Mouse (Mus musculus) embryonic facial prominence, embryonic 11.5 days (tissue): ENCODE measurements around the gene Ndufa6. TPM values are rescaled to one million over a fixed set of nuclear protein-coding genes. Genes with fewer than 3 reads are reported as not detected.

Experiments used
- ATAC-seq: fragments of 200-750 bp; cut with Nextera tagmentation; replicated peaks from 2 replicates; pipeline ENCODE4 v1.8.0; 2017; ENCODE audit warnings: low read depth; ENCODE audit not compliant: insufficient number of reproducible peaks, low FRiP score, low TSS enrichment
- DNase-seq: peaks from one replicate; pipeline ENCODE4 v3.0.0-alpha.2; 2015; ENCODE audit warnings: low spot score
- H3K27ac ChIP-seq: fragments of 300-500 bp; sonication (generic); replicated peaks from 2 replicates; pipeline ENCODE4 v1.5.1; 2014; ENCODE audit warnings: mild to moderate bottlenecking, low read depth, low read length, control low read depth
- H3K27me3 ChIP-seq: fragments of 300-500 bp; sonication (generic); 2 replicates; pipeline ENCODE4 v1.6.1; 2014; ENCODE audit warnings: mild to moderate bottlenecking, low read length, moderate library complexity, mixed read lengths; ENCODE audit not compliant: control insufficient read depth, insufficient read depth
- H3K36me3 ChIP-seq: fragments of 300-500 bp; sonication (generic); replicated peaks from 2 replicates; pipeline ENCODE4 v1.6.1; 2014; ENCODE audit warnings: low read depth, mild to moderate bottlenecking, low read length, moderate library complexity, mixed read lengths; ENCODE audit not compliant: control insufficient read depth, insufficient read depth
- H3K4me1 ChIP-seq: fragments of 300-500 bp; sonication (generic); 2 replicates; pipeline ENCODE4 v1.6.1; 2014; ENCODE audit warnings: low read length, mixed read lengths; ENCODE audit not compliant: control insufficient read depth, insufficient read depth
- H3K4me2 ChIP-seq: fragments of 300-500 bp; sonication (generic); 2 replicates; pipeline ENCODE4 v1.6.1; 2014; ENCODE audit warnings: low read depth, mild to moderate bottlenecking, control low read depth, low read length, moderate library complexity
- H3K4me3 ChIP-seq: fragments of 300-500 bp; sonication (generic); 2 replicates; pipeline ENCODE4 v1.5.1; 2014; ENCODE audit warnings: low read depth, low read length, control low read depth
- H3K9ac ChIP-seq: fragments of 300-500 bp; sonication (generic); replicated peaks from 2 replicates; pipeline ENCODE4 v1.6.1; 2014; ENCODE audit warnings: mild to moderate bottlenecking, control low read depth, low read length
- H3K9me3 ChIP-seq: fragments of 300-500 bp; sonication (generic); replicated peaks from 2 replicates; pipeline ENCODE4 v1.6.1; 2016; ENCODE audit warnings: mild to moderate bottlenecking, low read length, inconsistent platforms, mixed read lengths; ENCODE audit not compliant: control insufficient read depth
- WGBS: fragments of 180-500 bp; shearing (Covaris S2); extraction: QIAGEN DNeasy Blood & Tissue Kit; methylation state at CpG from one replicate; pipeline ENCODE4 v1.1.7; 2014; 5-methylcytosine and 5-hydroxymethylcytosine counted together
- microRNA-seq: library from miRNA; unstranded; fragments of <30 nt; microRNA quantifications from one replicate; pipeline ENCODE4, GENCODE M21; 2016; ENCODE audit warnings: borderline number of aligned reads
- polyA plus RNA-seq: library from polyadenylated mRNA; unstranded; fragments of >200 nt; fragmentation: Nextera tagmentation; extraction: Ambion mirVana; gene quantifications from 2 replicates; pipeline ENCODE4 v1.2.1, GENCODE M21; 2014

The Ndufa6 gene
- polyA plus RNA-seq, 1 experiment from 2014 or later: 271 TPM

DNA sequence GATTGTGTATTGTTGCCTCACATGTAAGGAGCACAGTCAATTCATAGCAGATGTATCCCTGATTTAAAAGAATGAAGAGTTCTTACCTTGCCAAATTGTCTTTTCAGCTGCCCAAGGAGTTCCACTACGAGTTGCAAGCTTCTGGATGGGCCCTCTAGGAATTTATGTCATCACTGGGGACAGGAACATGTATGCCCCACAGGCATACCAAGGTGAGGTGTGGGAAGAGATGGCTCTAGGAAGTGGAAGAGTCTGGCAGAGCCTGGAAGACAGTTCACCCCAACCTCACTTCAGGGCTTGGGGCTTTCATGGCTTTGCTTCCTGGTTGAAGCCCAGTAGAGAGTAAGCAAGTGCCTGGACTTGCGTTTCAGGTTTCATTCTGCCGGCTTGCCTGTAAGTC, 45.7 kb downstream of the Ndufa6 start:
- 62% methylated on average over 3 of the region's 3 CpGs for whole genome bisulfite sequencing
- Histone ChIP-seq H3K27ac (no peak overlapping the region), H3K27me3 (no peaks in the 10 kb centered on the region), H3K4me2 (no peak overlapping the region), H3K36me3 (no peaks in the 10 kb centered on the region), H3K4me3 (no peak overlapping the region), H3K9ac (no peak overlapping the region), H3K9me3 (no peaks in the 10 kb centered on the region), H3K4me1 (no peaks in the 10 kb centered on the region)
- no peak for ATAC-seq
- no peak for DNase-seq

DNA sequence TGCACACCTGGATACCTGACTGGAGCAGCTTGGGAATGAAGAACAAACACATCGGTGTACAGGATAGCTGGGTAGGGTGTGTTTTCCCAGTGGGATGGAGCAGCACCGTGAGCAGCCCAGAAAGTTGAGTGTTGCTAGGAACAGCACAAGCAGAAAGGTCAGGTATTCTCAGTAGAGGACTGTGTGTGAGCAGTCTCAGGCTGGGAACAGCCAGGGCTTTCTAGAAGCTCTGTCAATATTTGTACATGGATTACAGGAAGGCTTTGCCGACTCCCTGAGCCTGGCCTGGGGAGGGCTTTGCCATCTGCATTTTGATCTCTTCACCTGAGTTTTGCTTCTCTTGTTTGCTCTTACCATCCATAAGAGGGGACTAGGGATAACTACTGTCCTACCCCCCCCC, 47.0 kb downstream of the Ndufa6 start:
- H3K9me3 ChIP-seq: no peaks in the 10 kb centered on the region
- H3K27ac ChIP-seq: no peak overlapping the region
- no peaks in the 10 kb centered on the region for H3K27me3 ChIP-seq
- no peak overlapping the region for H3K4me2 ChIP-seq
- no peak overlapping the region for H3K4me3 ChIP-seq
- DNase-seq (no peak), ATAC-seq (no peak)
- WGBS: 73% methylated on average over 3 of the region's 3 CpGs
- no peaks in the 10 kb centered on the region for H3K4me1 ChIP-seq
- no peak overlapping the region for H3K9ac ChIP-seq
- H3K36me3 ChIP-seq: no peaks in the 10 kb centered on the region

Small RNA genes within 50 kb of the gene (microRNA-seq; reads per million reads assigned to microRNA genes)
- not detected for gene Mir7684

Other genes with a start within 250 kb of the Ndufa6 start
- gene Ccdc134, start 226.4 kb downstream of the Ndufa6 start, polyA plus RNA-seq: 19.9 and 21.0 TPM in 2 replicates
- 105 and 109 TPM in 2 replicates for gene Srebf2, start 207.1 kb downstream of the Ndufa6 start, polyA plus RNA-seq
- 0.18 and 0.26 TPM in 2 replicates for gene Shisa8, start 141.5 kb downstream of the Ndufa6 start, polyA plus RNA-seq
- 0.42 TPM in 1 of 2 replicates, not detected in the other for gene Tnfrsf13c, start 130.0 kb downstream of the Ndufa6 start, polyA plus RNA-seq
- gene Cenpm, start 109.6 kb downstream of the Ndufa6 start, polyA plus RNA-seq: 86.4 and 92.5 TPM in 2 replicates
- gene 1500009C09Rik, start 101.9 kb downstream of the Ndufa6 start, polyA plus RNA-seq: 0.35 and 0.45 TPM in 2 replicates
- gene Sept3, start 79.4 kb downstream of the Ndufa6 start, polyA plus RNA-seq: 66.3 and 66.7 TPM in 2 replicates
- gene Wbp2nl, start 55.4 kb downstream of the Ndufa6 start, polyA plus RNA-seq: 0.34 TPM in 1 of 2 replicates, not detected in the other
- gene Naga, start 15.4 kb downstream of the Ndufa6 start, polyA plus RNA-seq: 26.9 and 30.6 TPM in 2 replicates
- gene Pheta2, start 15.4 kb downstream of the Ndufa6 start, polyA plus RNA-seq: 3.6 and 3.7 TPM in 2 replicates
- gene Smdt1, start 15.4 kb downstream of the Ndufa6 start, polyA plus RNA-seq: 214 and 227 TPM in 2 replicates
- gene Cyp2d22, start 25.9 kb upstream of the Ndufa6 start, polyA plus RNA-seq: 1.4 and 2.2 TPM in 2 replicates
- not detected in 2 replicates for gene Cyp2d11, start 39.7 kb upstream of the Ndufa6 start, polyA plus RNA-seq
- not detected in 2 replicates for gene Cyp2d10, start 52.9 kb upstream of the Ndufa6 start, polyA plus RNA-seq
- gene Cyp2d9, start 79.1 kb upstream of the Ndufa6 start, polyA plus RNA-seq: not detected in 2 replicates
- not detected in 2 replicates for gene Cyp2d12, start 200.8 kb upstream of the Ndufa6 start, polyA plus RNA-seq